Mouse (Mus musculus): ENCODE data around the gene Kcnj6.

The Kcnj6 gene

GRCm38 (mm10) chr16:94997340-94997849 lies at the start of gene Kcnj6:
TSS of gene Kcnj6 (minus strand) at chr16:94997701.
- in situ Hi-C loops (cut with MboI; ENCODE audit: unreplicated experiment in 2 of 2), result no loop called here

GRCm38 (mm10) chr16:95009937-95010336 lies 12.4 kb upstream of the Kcnj6 start:
- in situ Hi-C loops (cut with MboI; ENCODE audit: unreplicated experiment in 2 of 2), result no loop called here

- in situ Hi-C loops (cut with MboI; ENCODE audit: unreplicated experiment in 2 of 2), result no loop called here
Observed at GRCm38 (mm10) chr16:95004599-95004998, 7.1 kb upstream of the Kcnj6 start.

- in situ Hi-C loops (cut with MboI; ENCODE audit: unreplicated experiment in 2 of 2), result no loop called here
Observed at GRCm38 (mm10) chr16:94999551-94999950, 2.0 kb upstream of the Kcnj6 start.

- in situ Hi-C loops (cut with MboI; ENCODE audit: unreplicated experiment in 2 of 2), result no loop called here
Observed at GRCm38 (mm10) chr16:94999019-94999418, 1.5 kb upstream of the Kcnj6 start.

GRCm38 (mm10) chr16:94996791-94997281 lies 665 bp downstream of the Kcnj6 start:
- in situ Hi-C loops (cut with MboI; ENCODE audit: unreplicated experiment in 2 of 2), result no loop called here

GRCm38 (mm10) chr16:94995542-94996131 lies 1.9 kb downstream of the Kcnj6 start:
- in situ Hi-C loops (cut with MboI; ENCODE audit: unreplicated experiment in 2 of 2), result no loop called here

GRCm38 (mm10) chr16:94994924-94995323 lies 2.6 kb downstream of the Kcnj6 start:
- in situ Hi-C loops (cut with MboI; ENCODE audit: unreplicated experiment in 2 of 2), result no loop called here

- in situ Hi-C loops (cut with MboI; ENCODE audit: unreplicated experiment in 2 of 2), result no loop called here
Observed at GRCm38 (mm10) chr16:94994148-94994547, 3.4 kb downstream of the Kcnj6 start.

GRCm38 (mm10) chr16:94990114-94990513 lies 7.4 kb downstream of the Kcnj6 start:
- in situ Hi-C loops (cut with MboI; ENCODE audit: unreplicated experiment in 2 of 2), result no loop called here

- in situ Hi-C loops (cut with MboI; ENCODE audit: unreplicated experiment in 2 of 2), result no loop called here
Observed at GRCm38 (mm10) chr16:94986731-94987130, 10.8 kb downstream of the Kcnj6 start.

GRCm38 (mm10) chr16:94984263-94984662 lies 13.2 kb downstream of the Kcnj6 start:
- in situ Hi-C loops (cut with MboI; ENCODE audit: unreplicated experiment in 2 of 2), result no loop called here

GRCm38 (mm10) chr16:94980374-94980773 lies 17.1 kb downstream of the Kcnj6 start:
- in situ Hi-C loops (cut with MboI; ENCODE audit: unreplicated experiment in 2 of 2), result no loop called here

- in situ Hi-C loops (cut with MboI; ENCODE audit: unreplicated experiment in 2 of 2), result no loop called here
Observed at GRCm38 (mm10) chr16:94979499-94979898, 18.0 kb downstream of the Kcnj6 start.

- in situ Hi-C loops (cut with MboI; ENCODE audit: unreplicated experiment in 2 of 2), result no loop called here
Observed at GRCm38 (mm10) chr16:94972080-94972855, 25.2 kb downstream of the Kcnj6 start.

GRCm38 (mm10) chr16:94968941-94969340 lies 28.6 kb downstream of the Kcnj6 start:
- in situ Hi-C loops (cut with MboI; ENCODE audit: unreplicated experiment in 2 of 2), result no loop called here

- in situ Hi-C loops (cut with MboI; ENCODE audit: unreplicated experiment in 2 of 2), result no loop called here
Observed at GRCm38 (mm10) chr16:94968472-94968871, 29.0 kb downstream of the Kcnj6 start.

GRCm38 (mm10) chr16:94957156-94957828 lies 40.2 kb downstream of the Kcnj6 start:
- in situ Hi-C loops (cut with MboI; ENCODE audit: unreplicated experiment in 2 of 2), result no loop called here

GRCm38 (mm10) chr16:94956410-94956809 lies 41.1 kb downstream of the Kcnj6 start:
- in situ Hi-C loops (cut with MboI; ENCODE audit: unreplicated experiment in 2 of 2), result no loop called here

- in situ Hi-C loops (cut with MboI; ENCODE audit: unreplicated experiment in 2 of 2), result no loop called here
Observed at GRCm38 (mm10) chr16:94953294-94953693, 44.2 kb downstream of the Kcnj6 start.

GRCm38 (mm10) chr16:94949172-94949571 lies 48.3 kb downstream of the Kcnj6 start:
- in situ Hi-C loops (cut with MboI; ENCODE audit: unreplicated experiment in 2 of 2), result no loop called here

Data from v-Abl transformed pro-B cells (cell line).